Mouse (Mus musculus) hindbrain, embryonic 10.5 days (tissue): ENCODE measurements around the gene C8g. TPM values are rescaled to one million over a fixed set of nuclear protein-coding genes. Genes with fewer than 3 reads are reported as not detected.

Experiments
- DNase-seq: peaks from one replicate; pipeline ENCODE4 v3.0.0-alpha.2; 2017; ENCODE audit warnings: low spot score
- H3K27ac ChIP-seq: fragments of 300-500 bp; sonication (generic); 2 replicates; pipeline ENCODE4 v1.5.1; 2016; ENCODE audit warnings: mild to moderate bottlenecking, moderate library complexity
- H3K27me3 ChIP-seq: fragments of 300-500 bp; sonication (generic); 2 replicates; pipeline ENCODE4 v1.6.1; 2016; ENCODE audit warnings: mild to moderate bottlenecking; ENCODE audit not compliant: poor library complexity, insufficient read depth, severe bottlenecking
- H3K36me3 ChIP-seq: fragments of 300-500 bp; sonication (generic); 2 replicates; pipeline ENCODE4 v1.6.1; 2016; ENCODE audit warnings: mild to moderate bottlenecking, moderate library complexity
- H3K4me1 ChIP-seq: fragments of 300-500 bp; sonication (generic); replicated peaks from 2 replicates; pipeline ENCODE4 v1.6.1; 2016; ENCODE audit warnings: mild to moderate bottlenecking
- H3K4me3 ChIP-seq: fragments of 300-500 bp; sonication (generic); 2 replicates; pipeline ENCODE4 v1.5.1; 2016; ENCODE audit warnings: mild to moderate bottlenecking, moderate library complexity
- H3K9me3 ChIP-seq: fragments of 300-500 bp; sonication (generic); 2 replicates; pipeline ENCODE4 v1.6.1; 2016; ENCODE audit warnings: mild to moderate bottlenecking, moderate library complexity
- WGBS: fragments of 180-500 bp; shearing (Covaris S2); methylation state at CpG from one replicate; pipeline ENCODE4 v1.1.7; 2016; 5-methylcytosine and 5-hydroxymethylcytosine counted together
- polyA plus RNA-seq: library from polyadenylated mRNA; unstranded; fragments of >200 nt; fragmentation: Nextera tagmentation; extraction: Ambion mirVana; gene quantifications from 2 replicates; pipeline ENCODE4 v1.2.1, GENCODE M21; 2016

Gene C8g
- polyA plus RNA-seq, 1 experiment from 2014 or later = 6.0 TPM

DNA sequence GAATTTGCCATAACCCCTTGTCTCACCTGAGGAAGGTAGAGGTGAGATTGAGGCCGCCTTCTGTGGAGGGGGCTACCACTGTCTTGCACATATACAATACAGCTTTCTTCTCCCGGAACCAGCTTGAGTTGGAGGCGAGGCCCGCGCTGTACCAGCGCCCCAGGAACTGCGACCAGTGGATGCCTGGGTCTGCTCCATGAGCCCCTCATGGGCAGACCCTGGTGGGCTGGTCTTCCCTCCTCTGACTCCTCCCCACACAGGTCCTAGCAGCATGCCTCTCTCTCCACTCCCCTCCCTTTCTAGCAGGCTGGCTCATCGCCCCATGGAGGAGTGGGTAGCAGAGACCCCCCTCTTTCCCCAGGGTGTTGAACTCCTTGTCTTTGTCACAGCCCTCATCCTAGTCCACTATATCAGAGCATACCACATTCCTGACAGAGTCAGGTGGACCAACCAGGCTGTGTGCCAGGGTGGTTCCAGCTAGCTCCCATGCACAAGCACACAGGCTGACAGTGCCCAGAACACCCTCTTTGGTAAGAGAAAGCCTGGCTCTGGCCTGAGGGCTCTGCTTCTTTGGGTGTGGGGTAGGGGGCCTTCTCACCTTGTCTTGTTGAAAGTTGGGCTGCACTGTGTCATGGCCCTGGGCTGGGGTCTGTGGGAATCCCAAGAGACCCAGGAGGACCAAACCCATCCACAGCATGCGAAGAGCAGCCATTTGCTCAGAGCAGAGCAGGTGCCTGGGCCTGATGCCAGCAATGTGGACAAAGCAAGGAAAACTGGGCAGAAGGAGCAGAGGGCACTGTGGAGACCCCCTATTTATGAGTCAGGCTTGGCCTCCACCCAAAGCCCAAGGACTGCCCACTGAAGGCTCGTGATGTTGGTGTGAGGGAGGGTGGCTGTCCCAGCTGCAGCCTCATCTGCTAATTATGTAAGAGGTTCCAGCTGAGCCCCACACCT, 32.3 kb downstream of the C8g start:
- Histone ChIP-seq H3K36me3 (no peaks in the 10 kb centered on the region), H3K9me3 (no peaks in the 10 kb centered on the region), H3K4me1 (peaks cover 33% of the 10 kb centered on the region), H3K27ac (no peak overlapping the region), H3K27me3 (no peaks in the 10 kb centered on the region; the same call in 1 of the 2 replicates), H3K4me3 (no peak overlapping the region)
- DNase-seq = no peak
- 76% methylated on average over 10 of the region's 10 CpGs for WGBS

DNA sequence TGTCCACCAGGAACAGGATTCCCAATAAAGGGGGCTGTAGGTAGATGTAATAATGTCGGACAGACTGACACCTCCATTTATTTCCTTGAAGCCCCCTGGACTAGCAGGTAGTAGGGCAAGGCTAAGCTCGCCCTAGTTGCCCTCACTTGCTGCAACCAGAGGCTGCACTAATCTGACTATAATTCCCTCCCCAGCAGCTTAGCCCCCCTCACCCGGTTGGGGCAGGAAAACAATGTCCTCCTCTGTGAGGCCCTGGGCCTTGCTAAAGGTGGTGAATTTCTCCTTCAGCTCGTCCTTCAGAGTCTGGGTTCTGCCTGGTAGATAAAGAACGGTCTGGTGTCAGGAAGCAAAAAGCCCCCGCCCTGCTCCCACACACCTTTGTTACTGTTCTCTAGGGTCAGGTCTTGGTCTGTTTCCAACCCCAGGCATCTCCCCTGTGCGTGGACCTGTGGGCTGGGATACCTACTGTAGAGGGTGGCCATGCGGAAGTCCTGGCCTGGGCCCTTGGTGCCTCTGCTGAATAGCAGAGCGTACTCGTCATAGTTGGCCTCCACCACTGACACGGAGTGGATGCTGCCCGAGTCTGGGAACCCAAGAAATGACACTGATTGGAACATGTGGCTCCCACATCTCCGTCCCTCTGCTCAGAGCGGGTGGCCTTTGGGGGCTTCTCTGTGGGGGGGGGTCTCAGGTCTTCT, 33.8 kb downstream of the C8g start:
- no peaks in the 10 kb centered on the region for H3K9me3 ChIP-seq
- 80% methylated on average over 14 of the region's 14 CpGs for WGBS
- H3K36me3 ChIP-seq = no peaks in the 10 kb centered on the region
- peaks cover 33% of the 10 kb centered on the region for H3K4me1 ChIP-seq
- DNase-seq = no peak
- no peak overlapping the region for H3K27ac ChIP-seq
- no peaks in the 10 kb centered on the region; the same call in 1 of the 2 replicates for H3K27me3 ChIP-seq
- no peak overlapping the region for H3K4me3 ChIP-seq

DNA sequence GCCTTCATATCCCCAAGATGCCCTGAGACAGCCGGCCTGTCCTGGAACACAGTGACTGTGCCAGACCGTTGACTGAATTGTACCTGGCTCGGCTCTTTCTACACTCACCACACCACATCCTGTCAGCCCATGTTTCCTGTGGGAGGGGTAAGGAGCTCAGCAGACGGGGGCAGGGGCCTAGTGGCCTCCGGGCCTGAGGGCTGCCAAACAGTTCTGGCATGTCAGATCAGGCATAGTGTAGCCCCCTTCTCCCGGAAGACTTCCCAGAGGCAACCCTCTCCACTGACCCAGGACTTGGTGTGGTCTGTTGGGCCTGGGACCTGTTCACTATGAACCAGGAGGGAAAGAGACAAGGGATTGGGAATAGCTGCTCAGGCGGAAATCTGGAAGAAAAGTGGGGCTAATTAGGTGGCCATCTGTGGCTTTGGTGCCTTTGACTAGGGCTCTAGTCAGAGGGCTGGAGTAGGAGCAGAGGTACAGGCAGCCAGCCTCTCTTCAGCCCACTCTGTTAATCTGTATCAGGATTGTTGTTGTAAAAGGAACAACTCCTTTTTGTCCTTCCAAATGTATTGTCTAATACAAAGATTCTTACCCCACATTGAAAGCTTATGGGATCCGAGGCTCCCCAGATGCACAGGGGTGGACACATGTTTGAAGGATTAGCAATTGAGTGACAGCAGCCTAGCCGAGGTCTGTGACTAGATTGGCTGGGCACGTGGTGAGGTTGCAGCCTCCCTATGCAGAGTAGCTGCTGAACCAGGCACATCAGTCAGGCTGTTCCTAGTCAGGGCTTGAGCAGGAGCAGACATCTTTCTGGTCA, 35.5 kb downstream of the C8g start:
- H3K27me3 ChIP-seq = no peaks in the 10 kb centered on the region; the same call in 1 of the 2 replicates
- peaks cover 40% of the 10 kb centered on the region for H3K4me1 ChIP-seq
- H3K4me3 ChIP-seq = no peak overlapping the region
- H3K27ac ChIP-seq = peak overlapping the region; percentile 18; the same call in 1 of the 2 replicates
- DNase-seq = no peak
- H3K36me3 ChIP-seq = no peaks in the 10 kb centered on the region
- WGBS = 58% methylated on average over 10 of the region's 10 CpGs
- peaks cover 4% of the 10 kb centered on the region; the same call in 1 of the 2 replicates for H3K9me3 ChIP-seq

DNA sequence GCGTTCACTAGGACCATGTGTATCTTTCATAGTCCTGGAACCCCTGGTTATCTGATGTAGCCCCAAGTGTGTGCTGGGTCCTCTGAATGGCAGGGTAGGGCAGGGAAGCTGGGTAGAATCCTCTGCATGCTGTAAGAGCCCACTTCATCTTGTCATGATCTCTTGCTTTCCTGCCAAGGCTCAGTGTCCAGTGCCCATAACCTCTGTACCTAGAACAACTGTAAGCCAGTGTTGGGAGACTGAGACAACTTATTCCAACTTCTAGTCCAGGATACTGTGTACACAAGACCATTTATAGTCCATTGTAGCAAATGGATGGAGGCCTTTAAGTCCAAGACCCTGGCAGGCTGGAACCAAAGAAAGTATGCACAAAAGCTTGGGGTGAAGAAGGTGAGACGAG, 36.3 kb downstream of the C8g start:
- no peaks in the 10 kb centered on the region; the same call in 1 of the 2 replicates for H3K27me3 ChIP-seq

DNA sequence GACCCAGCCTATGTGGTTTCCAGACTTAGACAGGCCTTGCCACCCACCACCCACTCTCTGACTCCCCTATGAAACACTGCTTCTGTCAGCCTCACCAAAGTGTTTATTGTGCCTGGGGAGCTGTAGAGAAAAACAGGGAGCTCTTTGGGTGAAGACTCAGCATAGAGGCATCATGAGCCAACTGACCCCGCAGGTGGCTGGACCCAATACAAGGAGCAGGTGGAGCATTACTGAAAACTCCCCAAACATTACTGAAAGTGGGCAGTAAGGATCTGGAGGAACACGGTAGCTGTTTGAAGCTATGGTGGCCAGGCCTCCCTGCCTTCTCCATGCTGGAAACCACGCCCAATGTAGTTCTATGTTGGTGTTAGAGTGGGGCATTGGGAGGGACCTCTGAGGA, 37.9 kb downstream of the C8g start:
- H3K27me3 ChIP-seq = no peaks in the 10 kb centered on the region
- 80% methylated on average over 3 of the region's 3 CpGs for WGBS
- H3K4me3 ChIP-seq = no peak overlapping the region
- peaks cover 7% of the 10 kb centered on the region for H3K36me3 ChIP-seq
- DNase-seq = no peak
- peaks cover 46% of the 10 kb centered on the region for H3K4me1 ChIP-seq
- no peak overlapping the region for H3K27ac ChIP-seq
- H3K9me3 ChIP-seq = peaks cover 4% of the 10 kb centered on the region; the same call in 1 of the 2 replicates

More for the DNA sequence above, 36.3 kb downstream of the C8g start:
- no peak for DNase-seq
- no peaks in the 10 kb centered on the region for H3K36me3 ChIP-seq
- no peak overlapping the region for H3K4me3 ChIP-seq
- H3K27ac ChIP-seq = no peak overlapping the region
- peaks cover 44% of the 10 kb centered on the region for H3K4me1 ChIP-seq
- WGBS = 84% methylated on average over 2 of the region's 2 CpGs
- H3K9me3 ChIP-seq = peaks cover 4% of the 10 kb centered on the region; the same call in 1 of the 2 replicates

DNA sequence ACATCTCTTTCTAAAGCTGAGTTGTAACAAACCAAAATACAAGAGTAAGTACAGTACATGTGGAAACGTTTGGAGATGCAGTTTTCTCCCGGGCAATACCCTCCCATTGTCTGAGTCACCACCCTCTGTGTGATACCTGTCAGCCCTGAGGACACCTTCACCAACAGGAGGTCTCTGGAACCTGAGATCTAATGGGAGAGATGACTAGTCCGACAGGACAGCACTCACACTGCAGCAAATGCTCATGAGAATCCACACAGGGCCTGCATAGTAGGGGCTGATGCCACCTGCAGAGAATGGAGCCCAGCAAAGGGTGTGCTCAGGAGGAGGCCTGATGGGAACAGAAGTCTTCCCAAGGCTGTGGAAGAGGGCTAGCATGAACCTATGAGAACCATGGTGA, 40.1 kb downstream of the C8g start:
- Histone ChIP-seq H3K4me1 (peaks cover 34% of the 10 kb centered on the region), H3K27me3 (no peaks in the 10 kb centered on the region), H3K4me3 (peak overlapping the region; percentile 85), H3K9me3 (peaks cover 4% of the 10 kb centered on the region; the same call in 1 of the 2 replicates), H3K27ac (peak overlapping the region; percentile 92), H3K36me3 (peaks cover 9% of the 10 kb centered on the region)
- 36% methylated on average over 3 of the region's 3 CpGs for WGBS
- DNase-seq = no peak

DNA sequence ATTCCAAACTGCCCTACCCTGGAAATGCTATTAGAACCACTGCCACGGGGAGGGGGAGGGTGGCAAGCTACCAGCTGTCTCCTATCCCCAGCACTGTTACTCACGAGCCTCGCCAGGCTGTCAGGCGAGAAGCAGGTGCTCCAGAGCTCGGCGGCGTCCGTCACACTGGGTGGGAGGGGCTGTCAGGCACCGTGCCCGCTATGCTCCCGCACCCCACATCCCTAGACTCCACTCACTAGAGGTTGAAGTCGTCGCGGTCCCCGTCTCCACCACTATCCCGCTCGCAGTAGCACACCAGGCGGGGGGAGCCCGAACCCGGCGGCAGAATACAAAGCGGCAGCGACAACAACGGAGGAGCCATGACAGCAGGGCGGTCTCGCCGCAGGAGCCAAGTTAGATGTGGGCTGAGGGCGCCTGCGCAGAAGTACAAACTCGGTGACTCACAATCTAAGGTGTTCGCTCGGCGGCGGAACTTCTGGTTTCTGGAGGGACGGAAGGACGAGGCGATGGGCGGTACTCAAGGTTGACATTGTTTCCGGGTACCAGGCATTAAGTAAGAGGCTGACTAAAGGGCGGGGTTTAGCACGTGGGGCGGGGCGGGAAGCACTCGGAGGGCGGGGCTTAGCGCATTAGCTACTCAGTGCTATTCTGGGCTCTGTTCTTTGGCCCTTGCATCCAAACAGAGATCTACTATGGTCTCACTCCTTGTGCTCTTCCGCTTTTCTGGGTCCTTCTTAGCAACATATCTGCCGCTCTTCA, 40.8 kb downstream of the C8g start, which contains the start of gene Paxx:
Paxx (minus strand) TSS at position 544 of the 759 bp plus-strand sequence.
- H3K4me1 ChIP-seq = peaks cover 28% of the 10 kb centered on the region
- no peaks in the 10 kb centered on the region for H3K27me3 ChIP-seq
- under 1% methylated on average over 48 of the region's 48 CpGs for WGBS
- peaks cover 4% of the 10 kb centered on the region; the same call in 1 of the 2 replicates for H3K9me3 ChIP-seq
- peaks cover 9% of the 10 kb centered on the region for H3K36me3 ChIP-seq
- peak within 1 kb of the TSS; percentile 92 for H3K27ac ChIP-seq
- peak; percentile 88 for DNase-seq
- peak within 1 kb of the TSS; percentile 85 for H3K4me3 ChIP-seq

DNA sequence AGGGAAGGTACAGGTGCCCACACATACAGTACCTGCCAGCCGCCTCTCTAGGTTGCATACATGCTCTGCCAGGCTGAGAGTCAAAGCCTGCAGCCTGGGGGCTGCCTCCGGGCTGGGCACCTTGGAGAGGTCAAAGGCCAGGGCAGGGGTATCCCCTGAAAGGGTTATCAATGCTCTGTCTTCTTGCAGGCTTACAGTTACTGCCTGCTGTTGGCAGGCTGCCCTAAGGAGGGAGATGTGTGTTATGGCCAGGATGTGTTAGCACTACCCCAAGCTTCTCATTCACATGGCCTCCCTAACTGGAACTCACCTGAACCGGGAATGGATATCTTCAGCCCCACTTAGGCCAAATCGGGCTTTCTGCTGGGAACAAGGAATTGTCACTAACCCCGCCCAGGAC, 41.4 kb downstream of the C8g start:
- no peak for DNase-seq
- peaks cover 25% of the 10 kb centered on the region for H3K4me1 ChIP-seq
- WGBS = 42% methylated on average over 5 of the region's 5 CpGs
- peaks cover 9% of the 10 kb centered on the region for H3K36me3 ChIP-seq
- no peaks in the 10 kb centered on the region for H3K27me3 ChIP-seq
- H3K4me3 ChIP-seq = peak overlapping the region; percentile 85
- peak overlapping the region; percentile 92 for H3K27ac ChIP-seq
- peaks cover 4% of the 10 kb centered on the region; the same call in 1 of the 2 replicates for H3K9me3 ChIP-seq

DNA sequence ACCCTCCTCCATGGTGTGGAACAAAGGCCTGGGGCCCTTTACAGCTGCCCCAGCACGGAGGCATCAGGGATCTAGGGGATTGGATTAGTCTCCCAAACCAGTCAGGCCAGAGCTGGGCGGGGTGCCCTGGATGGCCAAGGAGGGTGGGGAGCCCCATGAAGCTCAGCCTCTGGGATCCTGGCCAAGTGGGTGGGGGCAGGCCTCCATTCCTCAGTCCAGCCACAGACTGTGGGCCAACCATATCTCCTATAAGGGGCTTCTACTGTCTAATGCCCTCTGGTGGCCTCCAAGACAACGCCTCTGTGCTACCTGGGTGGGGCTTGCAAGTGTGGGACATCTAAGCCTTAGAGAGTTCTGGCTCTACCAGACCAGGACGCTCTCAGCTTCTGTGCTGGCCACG, 42.6 kb downstream of the C8g start:
- whole genome bisulfite sequencing = 82% methylated on average over 5 of the region's 5 CpGs
- H3K36me3 ChIP-seq = peaks cover 9% of the 10 kb centered on the region
- H3K27me3 ChIP-seq = no peaks in the 10 kb centered on the region
- peaks cover 25% of the 10 kb centered on the region for H3K4me1 ChIP-seq
- DNase-seq = no peak
- 0 out of 2 replicates have a peak overlapping the region, but pooled peaks have one; percentile 85 for H3K4me3 ChIP-seq
- no peak overlapping the region for H3K27ac ChIP-seq
- peaks cover 4% of the 10 kb centered on the region; the same call in 1 of the 2 replicates for H3K9me3 ChIP-seq

DNA sequence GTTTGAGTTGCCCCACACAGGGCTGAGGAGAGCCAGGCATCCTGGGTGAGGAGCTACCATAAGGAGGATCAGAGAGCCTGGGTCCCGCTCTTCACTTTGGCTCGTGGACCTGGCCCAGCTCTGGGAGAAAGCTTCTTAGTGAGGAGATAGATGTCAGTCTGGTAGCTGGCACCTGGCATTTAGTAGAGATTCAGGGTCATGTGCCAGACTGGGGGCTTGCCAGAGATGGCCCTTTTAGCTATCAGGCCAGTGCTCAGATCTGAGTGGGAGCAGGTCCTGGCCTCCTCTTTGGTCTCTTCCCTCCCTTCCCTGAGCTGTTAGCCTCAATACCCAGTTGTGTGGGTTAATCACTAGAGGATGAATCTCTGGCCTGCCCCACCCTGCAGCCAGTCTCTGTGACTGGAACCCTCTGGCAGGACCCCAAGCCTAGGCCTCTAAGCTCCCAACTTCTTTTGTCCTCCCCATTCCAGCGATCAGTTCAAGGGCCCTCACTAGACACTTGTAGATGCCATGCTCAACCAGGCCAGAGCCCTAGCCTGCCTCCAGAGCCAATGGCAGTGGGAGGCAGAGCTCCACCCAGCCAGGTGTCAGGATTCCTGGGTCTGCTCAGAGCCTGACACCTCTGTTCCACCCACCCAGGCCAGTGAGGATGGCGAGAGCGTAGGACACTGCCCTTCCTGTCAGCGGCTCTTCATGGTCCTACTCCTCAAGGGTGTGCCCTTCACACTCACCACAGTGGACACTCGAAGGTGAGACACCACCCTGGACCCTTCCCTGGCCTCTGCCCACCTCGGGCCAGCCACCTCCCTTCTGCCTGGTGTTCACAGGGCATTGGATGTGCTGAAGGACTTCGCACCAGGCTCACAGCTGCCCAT, 44.3 kb downstream of the C8g start:
- WGBS = 88% methylated on average over 9 of the region's 9 CpGs
- peaks cover 9% of the 10 kb centered on the region for H3K36me3 ChIP-seq
- H3K9me3 ChIP-seq = peaks cover 3% of the 10 kb centered on the region; the same call in 1 of the 2 replicates
- H3K4me3 ChIP-seq = no peak overlapping the region
- no peaks in the 10 kb centered on the region for H3K27me3 ChIP-seq
- peaks cover 25% of the 10 kb centered on the region for H3K4me1 ChIP-seq
- DNase-seq = no peak
- no peak overlapping the region for H3K27ac ChIP-seq
